Comparison of ENCODE assay signal across 9 mouse cellular contexts in genomic region chr1:191562823-191563365, GRCm38 (mm10). TPM values are rescaled to one million over a fixed set of nuclear protein-coding genes. Genes with fewer than 3 reads are reported as not detected.
DNase-seq lines count a peak whose midpoint lies in the region; ATAC-seq and TF ChIP-seq lines count a peak whose summit lies in the region.
"Had no signal": no experiment of that assay in that cellular context is flagged by ENCODE, and none has a peak within 500 bp of the region (broad histone marks: within the 10 kb centered on the region; RNA-seq: fewer than 3 reads in every experiment).

No protein-coding gene starts in this region.

- no peaks in the 10 kb centered on the region for H3K27me3 ChIP-seq in Patski
- H3K27me3 ChIP-seq: embryonic facial prominence, embryonic 13.5 days; limb, embryonic 12.5 days had no signal

- ATAC-seq in CD4-positive, CD25-positive, alpha-beta regulatory T cell, adult 4 months: peak; percentile 92
- ATAC-seq in Patski: no peak

- peak; percentile 60 for TF ChIP-seq CTCF in Patski (IDR thresholded peaks at IDR 0.05)

- peak; percentile 58 for DNase-seq in layer of hippocampus, adult 11-12 months (ENCODE audit: low spot score)
- no peak for DNase-seq in layer of hippocampus, postnatal 36 days
- DNase-seq in Patski (ENCODE audit: low read depth, low spot score): no peak
- DNase-seq in embryo, embryonic 11.5 days (ENCODE audit: low read depth, low spot score): peak; percentile 13
- DNase-seq in lung, postnatal 10 days: peak; percentile 63
- no peak for DNase-seq in urinary bladder, postnatal 4 days (ENCODE audit: low spot score in 2 of 2)

- CTCF ChIA-PET in Patski (lab: Charles Lee): interaction anchor here (0.8 to 6.7 kb wide), 31 partner anchors 12 to 316 kb away, joined by 3 to 68 read pairs (median 4); partner anchors contain the start of genes Dtl, Ints7 and Tmem206

- POLR2A ChIA-PET in Patski (lab: Charles Lee): interaction anchor here (1.4 to 1.6 kb wide), 2 partner anchors 172 to 199 kb away, joined by 3 to 4 read pairs; no protein-coding TSS in a partner anchor

- in situ Hi-C loops in Patski (cut with MboI; ENCODE audit: low pct_unique_long_range_greater_than_20kb): loop anchor here (25.0 kb wide), 2 partner anchors 476 to 626 kb away; partner anchors contain the start of genes Angel2 and Batf3

RNA-seq across cellular contexts. Expression of gene Dtl, which starts 12.4 kb away (rescaled TPM):
- total RNA-seq in layer of hippocampus, postnatal 36 days (2021): under 1 TPM; 0.73 to 0.80 TPM
- polyA plus RNA-seq in CD4-positive, CD25-positive, alpha-beta regulatory T cell, adult 4 months (2017; shearing (Covaris generic)): 1 to 10 TPM; 7.1 to 9.9 TPM
- 12.7 TPM for polyA plus RNA-seq in Patski (2021)

RNA-seq across cellular contexts. Expression of gene Ints7, which starts 12.5 kb away (rescaled TPM):
- 10 to 100 TPM; 23.9 to 25.0 TPM for total RNA-seq in layer of hippocampus, postnatal 36 days (2021)
- 10 to 100 TPM; 36.7 to 50.6 TPM for polyA plus RNA-seq in CD4-positive, CD25-positive, alpha-beta regulatory T cell, adult 4 months (2017; shearing (Covaris generic))
- 25.7 TPM for polyA plus RNA-seq in Patski (2021)

Comparison
In these comparisons a context has a peak if more than half of its experiments do, and no peak if none do; other contexts are left out.
1. DNase-seq: peak in layer of hippocampus, adult 11-12 months (single experiment), embryo, embryonic 11.5 days (single experiment) and lung, postnatal 10 days (single experiment); none in layer of hippocampus, postnatal 36 days (0 of 2), Patski (single experiment) and urinary bladder, postnatal 4 days (0 of 2).